Mouse (Mus musculus) intestine, embryonic 14.5 days (tissue): ENCODE results near the gene Sds. TPM values are rescaled to one million over a fixed set of nuclear protein-coding genes. Genes with fewer than 3 reads are reported as not detected.

Experiments used
- ATAC-seq: fragments of 200-750 bp; cut with Nextera tagmentation; replicated peaks from 2 replicates; pipeline ENCODE4 v1.8.0; 2017; ENCODE audit warnings: low read depth, moderate number of reproducible peaks, moderate TSS enrichment, moderate library complexity; ENCODE audit not compliant: low FRiP score, low TSS enrichment
- DNase-seq: peaks from one replicate; pipeline ENCODE4 v3.0.0-alpha.2; 2018; ENCODE audit warnings: low spot score
- H3K27ac ChIP-seq: fragments of 300-500 bp; sonication (generic); 2 replicates; pipeline ENCODE4 v1.5.1; 2014; ENCODE audit warnings: low read depth, mild to moderate bottlenecking, control low read depth
- H3K27me3 ChIP-seq: fragments of 300-500 bp; sonication (generic); replicated peaks from 2 replicates; pipeline ENCODE4 v1.6.1; 2014; ENCODE audit warnings: low read length, control low read depth; ENCODE audit not compliant: control insufficient read depth, insufficient read depth
- H3K36me3 ChIP-seq: fragments of 300-500 bp; sonication (generic); 2 replicates; pipeline ENCODE4 v1.6.1; 2014; ENCODE audit warnings: low read length, control low read depth; ENCODE audit not compliant: control insufficient read depth, insufficient read depth
- H3K4me1 ChIP-seq: fragments of 300-500 bp; sonication (generic); replicated peaks from 2 replicates; pipeline ENCODE4 v1.6.1; 2014; ENCODE audit warnings: low read length, control low read depth, mixed read lengths; ENCODE audit not compliant: control insufficient read depth, insufficient read depth
- H3K4me2 ChIP-seq: fragments of 300-500 bp; sonication (generic); 2 replicates; pipeline ENCODE4 v1.6.1; 2014; ENCODE audit warnings: low read length
- H3K4me3 ChIP-seq: fragments of 300-500 bp; sonication (generic); 2 replicates; pipeline ENCODE4 v1.5.1; 2014; ENCODE audit warnings: low read depth, low read length, control low read depth, mixed read lengths
- H3K9ac ChIP-seq: fragments of 300-500 bp; sonication (generic); 2 replicates; pipeline ENCODE4 v1.6.1; 2014; ENCODE audit warnings: mild to moderate bottlenecking, low read length
- H3K9me3 ChIP-seq: fragments of 300-500 bp; sonication (generic); 2 replicates; pipeline ENCODE4 v1.6.1; 2016; ENCODE audit warnings: low read length, control low read depth; ENCODE audit not compliant: control insufficient read depth
- WGBS: fragments of 180-500 bp; shearing (Covaris S2); extraction: QIAGEN DNeasy Blood & Tissue Kit; methylation state at CpG from one replicate; pipeline ENCODE4 v1.1.7; 2014; 5-methylcytosine and 5-hydroxymethylcytosine counted together
- polyA plus RNA-seq: library from polyadenylated mRNA; unstranded; fragments of >200 nt; fragmentation: Nextera tagmentation; extraction: Ambion mirVana; gene quantifications from 2 replicates; pipeline ENCODE4 v1.2.1, GENCODE M21; 2014

Sds gene
- polyA plus RNA-seq: not detected in 2 replicates

- Histone ChIP-seq H3K9ac (no peak within 1 kb of the TSS), H3K27ac (no peak within 1 kb of the TSS), H3K4me1 (no peaks in the 10 kb centered on the region), H3K36me3 (no peaks in the 10 kb centered on the region), H3K4me2 (no peak within 1 kb of the TSS), H3K4me3 (no peak within 1 kb of the TSS), H3K9me3 (no peaks in the 10 kb centered on the region), H3K27me3 (no peaks in the 10 kb centered on the region)
- no peak for DNase-seq
- 16% methylated on average over 13 of the region's 13 CpGs for WGBS
- ATAC-seq: no peak
Observed at GRCm38 (mm10) chr5:120476296-120476695, at the start of gene Sds. Gene Sds, plus strand, starts transcription at chr5:120476526.

DNA sequence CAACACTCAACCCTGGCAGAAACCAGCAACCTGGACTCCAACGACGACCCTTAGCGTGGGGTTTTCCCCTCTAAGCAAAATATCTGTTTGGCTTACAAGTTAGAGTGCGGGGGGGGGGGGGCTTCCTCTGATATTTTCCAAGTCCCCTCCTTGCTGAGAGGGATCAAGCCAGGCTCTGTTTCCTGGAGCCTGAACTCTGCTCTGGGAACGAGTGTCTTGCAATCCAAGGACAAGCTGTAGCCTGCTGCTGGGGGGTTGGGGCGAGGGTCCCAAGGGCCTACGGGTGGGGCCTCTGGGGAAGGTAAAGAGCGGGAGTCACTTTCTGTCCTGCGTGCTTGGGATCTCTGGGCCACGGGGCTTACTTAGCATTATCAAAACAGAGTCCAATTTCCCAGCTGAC lies 49.8 kb upstream of the Sds start:
- no peak overlapping the region for H3K9ac ChIP-seq
- H3K27me3 ChIP-seq: peaks cover 96% of the 10 kb centered on the region
- no peak overlapping the region for H3K4me3 ChIP-seq
- no peaks in the 10 kb centered on the region for H3K4me1 ChIP-seq
- no peak overlapping the region for H3K27ac ChIP-seq
- 2% methylated on average over 10 of the region's 10 CpGs for WGBS
- ATAC-seq: no peak
- H3K4me2 ChIP-seq: no peak overlapping the region
- no peak for DNase-seq
- no peaks in the 10 kb centered on the region for H3K9me3 ChIP-seq
- H3K36me3 ChIP-seq: no peaks in the 10 kb centered on the region

DNA sequence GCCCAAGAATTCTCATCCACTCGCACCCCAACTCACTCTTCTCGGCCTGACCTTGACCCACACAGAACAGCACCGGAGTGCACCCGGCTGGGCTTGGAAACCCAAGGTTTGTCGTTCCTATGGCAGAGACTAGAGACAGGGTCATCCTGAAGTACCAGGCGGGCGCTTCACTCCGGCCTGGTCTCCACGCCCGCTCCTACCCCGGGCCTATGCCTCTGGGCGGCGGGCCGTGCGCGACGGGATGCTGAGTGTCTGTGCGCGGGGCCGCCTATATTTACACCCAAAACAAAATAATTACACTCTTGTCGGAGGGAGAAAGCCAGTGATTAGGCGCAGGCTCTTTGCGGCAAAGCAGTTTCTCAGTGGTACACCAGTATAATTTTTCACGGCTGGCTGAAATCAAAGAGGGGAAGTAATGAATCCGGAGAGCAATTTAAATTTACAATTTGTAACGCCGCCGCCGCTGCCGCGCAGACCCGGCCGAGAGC lies 48.8 kb upstream of the Sds start:
- H3K9me3 ChIP-seq: no peaks in the 10 kb centered on the region
- H3K4me3 ChIP-seq: no peak overlapping the region
- WGBS: under 1% methylated on average over 33 of the region's 33 CpGs
- H3K27me3 ChIP-seq: peaks cover 96% of the 10 kb centered on the region
- DNase-seq: peak; percentile 55
- no peaks in the 10 kb centered on the region for H3K36me3 ChIP-seq
- H3K4me1 ChIP-seq: 0 out of 2 replicates have a peak, but pooled peaks cover 3% of the 10 kb centered on the region
- H3K27ac ChIP-seq: no peak overlapping the region
- no peak overlapping the region for H3K4me2 ChIP-seq
- no peak for ATAC-seq
- no peak overlapping the region for H3K9ac ChIP-seq

- no peak for ATAC-seq
- DNase-seq: peak; percentile 53
- no peak overlapping the region for H3K9ac ChIP-seq
- 0 out of 2 replicates have a peak, but pooled peaks cover 3% of the 10 kb centered on the region for H3K4me1 ChIP-seq
- no peak overlapping the region for H3K27ac ChIP-seq
- no peaks in the 10 kb centered on the region for H3K9me3 ChIP-seq
- 3% methylated on average over 21 of the region's 21 CpGs for WGBS
- peaks cover 96% of the 10 kb centered on the region for H3K27me3 ChIP-seq
- no peaks in the 10 kb centered on the region for H3K36me3 ChIP-seq
- H3K4me2 ChIP-seq: no peak overlapping the region
- H3K4me3 ChIP-seq: no peak overlapping the region
Observed at GRCm38 (mm10) chr5:120428189-120428838, 48.0 kb upstream of the Sds start.

DNA sequence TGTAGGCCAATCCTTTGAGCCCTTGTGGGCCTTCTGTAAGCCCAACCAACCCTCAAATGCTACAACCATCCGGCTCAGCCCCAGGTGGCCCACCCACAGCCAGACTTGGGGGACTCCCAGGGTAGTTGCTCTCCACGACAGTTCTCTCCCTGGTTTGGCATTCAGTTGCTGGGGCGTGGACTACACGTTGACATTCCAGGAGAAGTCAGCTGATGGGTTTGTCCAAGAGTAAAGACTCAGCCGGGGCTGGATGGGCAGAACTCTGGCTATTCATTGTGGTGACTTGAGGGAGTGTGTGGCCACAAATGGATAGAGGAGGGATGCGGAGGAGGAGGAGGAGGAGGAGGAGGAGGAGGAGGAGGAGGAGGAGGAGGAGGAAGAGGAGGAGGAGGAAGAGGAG lies 47.3 kb upstream of the Sds start:
- Histone ChIP-seq H3K4me3 (no peak overlapping the region), H3K36me3 (no peaks in the 10 kb centered on the region), H3K9ac (no peak overlapping the region), H3K27ac (no peak overlapping the region), H3K4me2 (no peak overlapping the region), H3K9me3 (no peaks in the 10 kb centered on the region), H3K4me1 (0 out of 2 replicates have a peak, but pooled peaks cover 3% of the 10 kb centered on the region), H3K27me3 (peaks cover 96% of the 10 kb centered on the region)
- ATAC-seq (no peak), DNase-seq (no peak)
- WGBS: 0% methylated on average over 5 of the region's 6 CpGs

GRCm38 (mm10) chr5:120429692-120430091 lies 46.6 kb upstream of the Sds start:
- Histone ChIP-seq H3K27ac (no peak overlapping the region), H3K36me3 (no peaks in the 10 kb centered on the region), H3K9me3 (no peaks in the 10 kb centered on the region), H3K27me3 (peaks cover 96% of the 10 kb centered on the region), H3K9ac (no peak overlapping the region), H3K4me3 (no peak overlapping the region), H3K4me2 (no peak overlapping the region), H3K4me1 (0 out of 2 replicates have a peak, but pooled peaks cover 3% of the 10 kb centered on the region)
- ATAC-seq (no peak), DNase-seq (peak; percentile 53)
- 10% methylated on average over 6 of the region's 6 CpGs for WGBS

- 1% methylated on average over 30 of the region's 30 CpGs for WGBS
Observed at GRCm38 (mm10) chr5:120431001-120431583, 45.2 kb upstream of the Sds start.

DNA sequence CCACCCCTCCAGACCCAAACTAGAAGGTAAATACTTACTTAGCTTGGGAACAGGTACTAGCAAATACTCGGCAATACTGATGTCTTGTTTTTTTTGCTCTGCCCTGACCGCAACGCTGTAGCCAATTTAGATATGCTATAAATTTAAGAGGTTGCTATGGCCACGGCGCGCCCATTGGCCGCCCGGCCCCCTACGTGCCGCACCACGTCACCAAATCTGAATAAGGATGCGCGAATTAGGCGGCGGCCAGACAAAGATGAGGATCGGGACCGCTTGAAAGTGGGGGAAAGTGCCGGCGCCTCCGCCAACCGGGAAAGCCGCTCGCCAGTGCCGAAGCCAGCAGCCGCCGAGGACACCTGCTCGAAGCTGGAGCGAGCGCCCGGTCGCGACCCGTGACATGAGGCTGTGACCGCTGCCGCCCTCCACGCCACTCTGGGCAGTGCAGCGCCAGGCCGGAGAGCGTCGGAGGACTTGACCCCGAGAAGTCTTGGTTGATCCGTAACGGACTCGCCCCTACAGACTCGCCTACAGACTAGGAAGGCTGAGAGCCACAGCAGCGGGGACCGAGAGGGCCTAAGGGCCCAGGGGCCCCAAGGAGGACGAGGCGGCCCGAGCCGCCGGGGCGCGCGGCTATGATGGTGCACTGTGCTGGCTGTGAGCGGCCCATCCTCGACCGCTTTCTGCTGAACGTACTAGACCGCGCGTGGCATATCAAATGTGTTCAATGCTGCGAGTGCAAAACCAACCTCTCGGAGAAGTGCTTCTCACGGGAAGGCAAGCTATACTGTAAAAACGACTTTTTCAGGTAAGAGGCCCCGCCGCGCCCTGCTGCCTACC lies 44.5 kb upstream of the Sds start, which contains the start of gene Lhx5:
Gene Lhx5, plus strand, starts transcription at position 51 of the 837 bp plus-strand sequence.
- DNase-seq (no peak), ATAC-seq (no peak)
- 0 out of 2 replicates have a peak, but pooled peaks cover 3% of the 10 kb centered on the region for H3K4me1 ChIP-seq
- no peak within 1 kb of the TSS for H3K27ac ChIP-seq
- H3K9ac ChIP-seq: no peak within 1 kb of the TSS
- H3K27me3 ChIP-seq: peaks cover 98% of the 10 kb centered on the region
- no peaks in the 10 kb centered on the region for H3K9me3 ChIP-seq
- H3K36me3 ChIP-seq: no peaks in the 10 kb centered on the region
- under 1% methylated on average over 69 of the region's 69 CpGs for WGBS
- no peak within 1 kb of the TSS for H3K4me3 ChIP-seq
- H3K4me2 ChIP-seq: no peak within 1 kb of the TSS

More at GRCm38 (mm10) chr5:120431001-120431583, 45.2 kb upstream of the Sds start:
- Histone ChIP-seq H3K36me3 (no peaks in the 10 kb centered on the region), H3K9ac (no peak overlapping the region), H3K9me3 (no peaks in the 10 kb centered on the region), H3K4me3 (no peak overlapping the region), H3K4me2 (no peak overlapping the region), H3K4me1 (0 out of 2 replicates have a peak, but pooled peaks cover 3% of the 10 kb centered on the region), H3K27ac (no peak overlapping the region), H3K27me3 (peaks cover 98% of the 10 kb centered on the region)
- peak; percentile 70 for DNase-seq
- ATAC-seq: no peak
